Mouse (Mus musculus) lung, postnatal 0 days (tissue): Measurements from ENCODE around the gene Mark2. TPM values are rescaled to one million over a fixed set of nuclear protein-coding genes. Genes with fewer than 3 reads are reported as not detected.

Experiments used
- ATAC-seq: fragments of 200-750 bp; cut with Nextera tagmentation; 2 replicates; pipeline ENCODE4 v1.8.0; 2017; ENCODE audit warnings: moderate library complexity
- DNase-seq: peaks from one replicate; pipeline ENCODE4 v3.0.0-alpha.2; 2016; ENCODE audit warnings: low spot score
- H3K27ac ChIP-seq: fragments of 300-500 bp; sonication (generic); 2 replicates; pipeline ENCODE4 v1.5.1; 2014; ENCODE audit warnings: antibody characterized with exemption, mild to moderate bottlenecking, low read length, mixed read lengths
- H3K27me3 ChIP-seq: fragments of 300-500 bp; sonication (generic); replicated peaks from 2 replicates; pipeline ENCODE4 v1.6.1; 2014; ENCODE audit warnings: low read length, mixed read lengths; ENCODE audit not compliant: insufficient read depth
- H3K36me3 ChIP-seq: fragments of 300-500 bp; sonication (generic); 2 replicates; pipeline ENCODE4 v1.6.1; 2014; ENCODE audit warnings: low read length, mixed read lengths; ENCODE audit not compliant: insufficient read depth
- H3K4me1 ChIP-seq: fragments of 300-500 bp; sonication (generic); 2 replicates; pipeline ENCODE4 v1.6.1; 2014; ENCODE audit warnings: antibody characterized with exemption, low read depth, low read length, mixed read lengths; ENCODE audit not compliant: insufficient read depth
- H3K4me2 ChIP-seq: fragments of 300-500 bp; sonication (generic); replicated peaks from 2 replicates; pipeline ENCODE4 v1.6.1; 2014; ENCODE audit warnings: low read depth, mild to moderate bottlenecking, low read length, moderate library complexity, mixed read lengths
- H3K4me3 ChIP-seq: fragments of 300-500 bp; sonication (generic); 2 replicates; pipeline ENCODE4 v1.5.1; 2014; ENCODE audit warnings: low read depth, low read length
- H3K9ac ChIP-seq: fragments of 300-500 bp; sonication (generic); replicated peaks from 2 replicates; pipeline ENCODE4 v1.6.1; 2014; ENCODE audit warnings: low read depth, mild to moderate bottlenecking
- H3K9me3 ChIP-seq: fragments of 300-500 bp; sonication (generic); 2 replicates; pipeline ENCODE4 v1.6.1; 2016; ENCODE audit warnings: low read length, mixed read lengths
- CTCF ChIP-seq: IDR thresholded peaks from 2 replicates; pipeline ENCODE4 v1.5.1; 2016; ENCODE audit warnings: antibody characterized with exemption, mild to moderate bottlenecking
- EP300 ChIP-seq: IDR thresholded peaks from 2 replicates; pipeline ENCODE4 v1.6.1; 2016; ENCODE audit warnings: antibody characterized with exemption, mild to moderate bottlenecking, control low read depth
- WGBS: fragments of 180-500 bp; shearing (Covaris S2); extraction: QIAGEN DNeasy Blood & Tissue Kit; methylation state at CpG from one replicate; pipeline ENCODE4 v1.1.7; 2014; 5-methylcytosine and 5-hydroxymethylcytosine counted together
- polyA plus RNA-seq: library from polyadenylated mRNA; unstranded; fragments of >200 nt; fragmentation: Nextera tagmentation; extraction: Ambion mirVana; gene quantifications from 2 replicates; pipeline ENCODE4 v1.2.1, GENCODE M21; 2015

The Mark2 gene
- polyA plus RNA-seq, 1 experiment from 2014 or later = 29.8 TPM

GRCm38 (mm10) chr19:7267091-7267741, 74.4 kb downstream of the Mark2 start, which contains the start of gene Rcor2:
Gene Rcor2 (plus strand): TSS chr19:7267325.
- DNase-seq (peak; percentile 80), ATAC-seq (peak; percentile 64)
- Histone ChIP-seq H3K27ac (peak within 1 kb of the TSS; percentile 26), H3K27me3 (no peaks in the 10 kb centered on the region), H3K9ac (peak within 1 kb of the TSS; percentile 32; the same call in 1 of the 2 replicates), H3K4me3 (peak within 1 kb of the TSS; percentile 56), H3K4me1 (peaks cover 22% of the 10 kb centered on the region), H3K4me2 (peak within 1 kb of the TSS; percentile 99), H3K9me3 (no peaks in the 10 kb centered on the region), H3K36me3 (no peaks in the 10 kb centered on the region)
- no peak for TF ChIP-seq CTCF
- TF ChIP-seq EP300 = no peak
- WGBS = 4% methylated on average over 26 of the region's 28 CpGs

DNA sequence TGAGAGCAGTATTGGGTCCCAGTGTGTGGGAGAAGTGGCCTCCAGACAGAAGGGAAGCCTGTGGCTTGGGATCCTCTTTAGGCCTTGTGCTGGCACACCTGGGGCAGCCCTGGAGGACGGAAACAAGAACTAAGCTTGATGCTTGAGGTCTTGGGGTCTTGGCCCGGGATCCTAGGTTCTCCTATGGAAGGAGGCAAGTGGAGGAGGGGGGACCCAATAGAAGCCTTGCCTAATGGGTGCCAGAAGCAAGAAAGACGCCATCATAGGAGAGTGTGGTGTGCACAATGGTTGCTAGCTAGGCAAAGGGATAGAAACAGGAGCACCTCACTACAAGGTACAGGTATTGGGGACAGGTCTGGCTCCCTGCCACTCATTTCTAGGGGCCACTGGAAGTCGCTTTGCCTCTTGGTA, 75.2 kb downstream of the Mark2 start:
- no peak for ATAC-seq
- WGBS = 63% methylated on average over 4 of the region's 4 CpGs
- Histone ChIP-seq H3K27ac (no peak overlapping the region; the same call in 1 of the 2 replicates), H3K4me1 (peaks cover 22% of the 10 kb centered on the region), H3K4me3 (no peak overlapping the region), H3K9me3 (no peaks in the 10 kb centered on the region), H3K4me2 (no peak overlapping the region), H3K27me3 (no peaks in the 10 kb centered on the region), H3K36me3 (no peaks in the 10 kb centered on the region), H3K9ac (no peak overlapping the region)
- no peak for TF ChIP-seq EP300
- TF ChIP-seq CTCF = no peak
- no peak for DNase-seq

GRCm38 (mm10) chr19:7265478-7266191, 76.0 kb downstream of the Mark2 start:
- Histone ChIP-seq H3K36me3 (no peaks in the 10 kb centered on the region), H3K4me1 (peaks cover 22% of the 10 kb centered on the region), H3K4me3 (no peak overlapping the region), H3K27me3 (no peaks in the 10 kb centered on the region), H3K9me3 (no peaks in the 10 kb centered on the region), H3K4me2 (no peak overlapping the region), H3K9ac (no peak overlapping the region), H3K27ac (no peak overlapping the region)
- WGBS = 38% methylated on average over 13 of the region's 14 CpGs
- TF ChIP-seq EP300 (no peak), CTCF (no peak)
- ATAC-seq (no peak), DNase-seq (peak; percentile 4)

DNA sequence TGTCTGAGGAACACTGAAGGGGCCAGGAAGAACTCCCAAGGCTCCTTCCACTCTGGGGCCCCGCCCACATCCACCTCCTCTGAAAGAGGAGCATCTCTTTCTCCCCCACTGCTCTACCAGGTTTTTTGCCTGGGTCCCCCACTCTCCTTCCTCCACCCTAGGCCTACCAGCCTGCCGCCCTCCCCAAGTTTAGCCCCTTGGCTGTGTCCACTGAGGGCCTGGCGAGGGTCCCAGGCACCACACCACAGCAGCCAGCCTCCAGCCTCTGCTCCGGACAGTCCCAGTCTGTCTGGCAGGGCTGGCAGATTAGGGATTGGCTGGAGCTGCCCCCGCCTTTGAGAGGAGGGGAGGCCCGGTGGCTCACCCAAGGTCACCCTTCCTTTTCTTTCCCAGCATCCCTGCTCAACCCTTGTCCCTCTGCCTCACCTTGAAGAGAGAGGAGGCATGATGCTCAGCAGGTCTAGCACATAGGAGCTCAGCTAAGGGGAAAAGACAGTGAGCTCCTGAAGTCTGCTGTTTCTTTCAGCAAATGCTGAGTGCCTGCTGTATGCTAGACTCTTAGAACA, 76.8 kb downstream of the Mark2 start:
- Histone ChIP-seq H3K27me3 (no peaks in the 10 kb centered on the region), H3K36me3 (no peaks in the 10 kb centered on the region), H3K9ac (no peak overlapping the region), H3K4me3 (no peak overlapping the region), H3K4me2 (no peak overlapping the region), H3K9me3 (no peaks in the 10 kb centered on the region), H3K4me1 (peaks cover 22% of the 10 kb centered on the region), H3K27ac (no peak overlapping the region)
- DNase-seq (peak; percentile 8), ATAC-seq (no peak)
- TF ChIP-seq EP300 (no peak), CTCF (no peak)
- WGBS = 31% methylated on average over 6 of the region's 6 CpGs

- Histone ChIP-seq H3K4me1 (peaks cover 16% of the 10 kb centered on the region), H3K9ac (no peak overlapping the region), H3K9me3 (no peaks in the 10 kb centered on the region)
Measured at GRCm38 (mm10) chr19:7264088-7264765, 77.4 kb downstream of the Mark2 start.

GRCm38 (mm10) chr19:7262592-7262991, 79.1 kb downstream of the Mark2 start:
- Histone ChIP-seq H3K4me3 (no peak overlapping the region), H3K9me3 (no peaks in the 10 kb centered on the region), H3K36me3 (no peaks in the 10 kb centered on the region), H3K27ac (no peak overlapping the region), H3K9ac (no peak overlapping the region), H3K4me2 (no peak overlapping the region), H3K27me3 (no peaks in the 10 kb centered on the region), H3K4me1 (peaks cover 4% of the 10 kb centered on the region)
- ATAC-seq (no peak), DNase-seq (no peak)
- WGBS = 93% methylated on average over 1 of the region's 1 CpGs
- TF ChIP-seq EP300 (no peak), CTCF (no peak)

More at GRCm38 (mm10) chr19:7264088-7264765, 77.4 kb downstream of the Mark2 start:
- no peaks in the 10 kb centered on the region for H3K36me3 ChIP-seq
- H3K27ac ChIP-seq = no peak overlapping the region
- no peak overlapping the region for H3K4me2 ChIP-seq
- ATAC-seq = no peak; the same call in 1 of the 2 replicates
- TF ChIP-seq EP300 = no peak
- peak; percentile 91 for TF ChIP-seq CTCF
- H3K4me3 ChIP-seq = no peak overlapping the region
- H3K27me3 ChIP-seq = no peaks in the 10 kb centered on the region
- DNase-seq = peak; percentile 76
- 13% methylated on average over 9 of the region's 9 CpGs for WGBS
